Mouse (Mus musculus) megakaryocyte-erythroid progenitor cell, adult 5-6 weeks (primary cell): ENCODE measurements around the gene Rpl41. TPM values are rescaled to one million over a fixed set of nuclear protein-coding genes. Genes with fewer than 3 reads are reported as not detected.
"Not testable (repeated sequence)": the region's sequence is repeated elsewhere in the genome, so short reads cannot be mapped to it uniquely, and the experiment has no call there.

Experiments
- ATAC-seq: replicated peaks from 2 replicates; pipeline ENCODE4 v1.8.0; 2016; ENCODE audit warnings: mild to moderate bottlenecking, inconsistent platforms; ENCODE audit not compliant: severe bottlenecking, poor library complexity, low FRiP score, low TSS enrichment
- total RNA-seq, 2 experiments: library from RNA; stranded (forward) in 1 of 2; stranded (reverse) in 1 of 2; fragments of 200-1000, 215-1000 nt in 1 of 2; fragments of >200 nt in 1 of 2; fragmentation: Nextera tagmentation in 1 of 2; gene quantifications; 2 replicates each; pipeline ENCODE4 v1.2.3; 2014 to 2017

The Rpl41 gene
- total RNA-seq, 2 experiments from 2014 or later: 3,934 to 7,210 TPM

DNA sequence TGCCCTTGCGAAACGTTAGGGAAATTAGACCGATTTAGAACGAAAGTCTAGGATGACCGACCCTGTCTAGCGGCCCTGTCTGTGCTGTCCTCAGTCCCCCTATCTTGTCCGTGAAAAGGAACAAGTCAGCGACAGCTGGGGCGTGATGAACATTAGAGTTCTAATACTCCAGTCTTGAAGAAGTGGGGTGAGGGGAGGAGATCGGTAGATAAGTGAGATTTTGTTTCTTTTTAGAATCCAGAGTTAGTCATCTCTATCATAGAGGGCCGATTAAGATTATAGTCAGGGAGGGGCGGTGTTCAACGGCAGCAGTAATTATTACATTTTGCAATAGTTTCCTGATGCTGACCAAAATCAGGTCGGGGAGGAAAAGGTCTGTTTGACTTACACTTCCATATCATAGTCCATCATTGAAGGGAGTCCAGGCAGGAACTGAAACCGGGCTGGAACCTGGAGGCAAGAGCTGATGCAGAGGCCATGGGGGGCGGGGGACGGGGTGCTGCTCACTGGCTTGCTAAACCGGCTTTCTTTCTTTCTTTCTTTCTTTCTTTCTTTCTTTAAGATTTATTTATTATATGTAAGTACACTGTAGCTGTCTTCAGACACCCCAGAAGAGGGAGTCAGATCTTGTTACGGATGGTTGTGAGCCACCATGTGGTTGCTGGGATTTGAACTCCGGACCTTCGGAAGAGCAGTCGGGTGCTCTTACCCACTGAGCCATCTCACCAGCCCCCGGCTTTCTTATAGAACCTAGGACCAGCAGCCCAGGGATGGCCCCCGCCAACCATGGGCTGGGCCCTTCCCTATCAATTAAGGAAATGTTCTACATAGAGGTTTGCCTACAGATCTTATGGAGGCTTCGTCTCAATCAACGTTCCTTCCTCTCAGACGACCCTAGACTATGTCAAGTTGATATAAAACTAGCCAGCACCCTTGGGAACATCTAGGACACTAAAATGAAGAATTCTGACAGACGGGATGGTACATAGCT lies 22.4 kb downstream of the Rpl41 start:
- no peak for ATAC-seq

DNA sequence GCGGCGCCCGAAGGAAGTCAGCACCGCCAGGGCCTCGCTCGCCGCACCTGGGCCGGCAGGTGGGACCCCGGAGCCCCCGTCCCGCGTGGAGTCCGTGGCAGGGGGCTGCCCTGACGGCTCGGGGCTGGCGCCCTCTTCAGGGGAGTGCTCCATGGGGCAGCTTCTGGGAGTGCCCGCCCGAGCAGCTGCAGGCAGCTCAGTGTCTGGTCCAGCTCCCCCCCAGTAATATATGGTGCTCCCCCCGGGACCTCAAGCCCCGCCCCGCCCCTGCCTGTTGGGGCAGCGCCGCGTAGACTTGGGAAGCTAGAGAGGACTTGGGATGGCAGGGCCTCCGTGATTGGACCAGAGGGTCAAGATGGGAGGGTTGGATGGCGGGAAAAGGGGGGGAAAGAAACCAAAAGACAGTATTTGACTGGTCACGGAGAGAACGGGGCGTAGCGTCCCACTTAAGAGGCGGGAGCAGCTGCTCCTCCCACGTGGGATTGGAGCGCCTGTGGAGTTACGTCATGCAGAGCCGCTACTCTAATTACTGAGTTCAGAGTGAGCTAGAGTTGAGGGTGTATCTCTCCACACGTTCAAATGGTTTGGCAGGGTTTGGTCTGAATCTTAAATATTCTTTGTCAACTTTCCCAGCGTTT lies 23.3 kb downstream of the Rpl41 start, which contains the start of gene Esyt1:
Gene Esyt1, minus strand, starts transcription at position 201 of the 638 bp plus-strand sequence.
- peak; percentile 90 for ATAC-seq

DNA sequence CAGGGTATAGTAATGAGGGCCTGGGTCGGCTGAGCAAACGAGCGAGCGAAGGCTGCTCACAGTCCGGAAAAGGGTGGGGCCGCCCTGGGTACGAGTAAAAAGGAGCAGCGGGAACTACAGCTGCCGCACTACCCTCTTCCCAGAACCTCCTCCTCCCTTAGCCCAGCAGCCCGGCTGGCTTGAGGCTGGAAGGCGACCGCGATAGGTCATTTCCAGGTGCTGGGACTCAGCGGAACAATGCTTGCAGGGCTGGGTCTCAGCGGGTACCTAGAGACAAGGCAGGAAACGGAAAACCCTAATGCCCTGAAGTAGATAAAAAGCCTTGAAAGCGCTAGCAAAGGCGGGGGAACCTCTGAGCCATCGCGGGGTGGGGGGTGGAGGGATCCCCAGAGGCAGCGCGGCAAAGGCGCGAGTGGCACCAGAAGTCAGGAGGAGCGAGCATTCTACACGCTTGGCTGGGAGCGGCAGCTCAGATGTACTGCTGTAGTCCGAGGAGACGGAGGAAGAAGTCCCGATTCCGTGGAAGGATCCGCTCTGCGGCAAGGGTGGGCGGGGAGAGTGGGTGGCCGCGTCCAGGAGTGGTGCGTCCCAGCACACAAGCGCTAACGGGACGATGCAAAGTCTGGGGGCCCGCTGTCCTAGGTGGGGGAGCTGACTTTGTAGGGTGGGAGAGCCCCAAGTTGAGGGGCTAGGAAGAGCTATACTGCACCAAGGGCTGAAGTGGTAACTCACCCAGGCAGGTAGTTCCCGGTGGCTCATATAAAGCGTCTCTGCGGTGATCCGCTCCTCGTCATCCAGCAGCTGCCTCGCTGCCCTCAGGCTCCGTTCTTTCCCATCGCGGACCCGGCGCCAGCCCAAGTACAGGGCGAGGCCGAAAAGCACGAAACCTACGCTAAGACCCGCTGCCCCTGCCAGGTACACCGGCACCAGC lies 24.1 kb downstream of the Rpl41 start:
- peak; percentile 53 for ATAC-seq

DNA sequence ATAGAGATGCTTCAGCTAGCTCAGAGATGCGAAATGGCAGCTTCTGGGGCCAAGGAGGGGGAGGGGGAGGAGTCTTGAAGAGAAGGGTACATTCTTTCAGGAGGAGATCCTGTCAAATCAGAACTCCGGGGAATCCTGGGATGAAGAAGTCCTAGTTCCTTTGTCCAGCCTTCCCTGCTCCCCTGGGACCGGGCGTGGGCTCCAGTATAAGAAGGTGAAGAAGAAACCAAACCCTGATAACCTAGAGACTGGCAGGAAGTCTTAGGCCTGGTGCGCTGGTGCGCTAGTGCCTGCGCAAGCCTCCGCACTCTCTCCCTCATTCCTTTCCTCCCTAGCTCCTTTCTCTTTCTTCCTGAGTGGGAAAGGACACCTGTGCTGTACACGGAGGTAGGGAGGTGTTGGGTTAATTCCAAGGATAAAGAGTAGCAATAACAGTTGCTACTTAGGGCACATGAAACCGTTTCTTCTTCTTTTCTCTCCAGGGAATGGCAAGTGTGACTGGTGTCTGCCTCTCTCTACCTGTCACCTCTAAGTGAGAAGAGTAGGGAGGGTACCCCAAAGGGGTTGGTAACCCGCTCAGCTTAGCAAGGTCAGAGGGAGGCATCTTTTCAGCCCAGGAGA lies 24.9 kb downstream of the Rpl41 start:
- no peak; the same call in 1 of the 2 replicates for ATAC-seq

DNA sequence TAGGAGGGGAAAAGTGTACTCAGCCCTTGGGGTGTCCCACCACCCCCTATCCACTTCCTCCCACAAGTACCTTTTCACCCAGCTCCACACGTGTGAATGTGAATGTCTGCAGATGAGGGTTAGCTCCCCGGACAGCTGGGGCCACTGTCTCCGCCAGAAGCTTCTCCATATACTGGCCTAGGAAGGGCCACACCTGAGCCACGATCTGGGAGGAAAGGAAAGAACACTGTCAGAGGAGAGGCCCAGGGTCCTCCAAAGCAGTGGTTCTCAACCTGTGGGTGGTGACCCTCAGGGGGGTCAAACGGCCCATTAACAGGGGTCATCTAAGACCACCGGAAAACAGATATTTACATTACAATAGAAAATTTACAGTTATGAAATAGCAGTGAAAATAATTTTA lies 26.8 kb downstream of the Rpl41 start:
- ATAC-seq: no peak

DNA sequence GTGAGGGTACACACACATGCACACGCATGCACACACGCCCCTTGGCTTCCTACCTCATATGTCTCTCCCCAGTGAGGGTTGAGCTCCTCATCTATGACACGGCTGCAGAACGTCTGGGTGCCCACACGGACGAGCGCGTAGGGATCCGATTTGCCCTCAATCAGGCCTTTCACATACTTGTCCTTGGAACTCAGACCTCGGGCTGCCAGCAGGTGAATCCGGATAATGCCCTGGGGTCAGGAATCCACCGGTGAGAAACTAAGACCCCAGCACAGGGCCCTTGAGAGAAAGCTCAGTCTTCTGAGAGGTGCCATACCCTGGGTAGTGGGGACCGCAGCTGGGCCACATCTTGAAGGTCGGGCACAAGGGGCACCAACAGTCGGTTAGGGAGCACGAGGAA lies 28.5 kb downstream of the Rpl41 start:
- ATAC-seq: no peak

DNA sequence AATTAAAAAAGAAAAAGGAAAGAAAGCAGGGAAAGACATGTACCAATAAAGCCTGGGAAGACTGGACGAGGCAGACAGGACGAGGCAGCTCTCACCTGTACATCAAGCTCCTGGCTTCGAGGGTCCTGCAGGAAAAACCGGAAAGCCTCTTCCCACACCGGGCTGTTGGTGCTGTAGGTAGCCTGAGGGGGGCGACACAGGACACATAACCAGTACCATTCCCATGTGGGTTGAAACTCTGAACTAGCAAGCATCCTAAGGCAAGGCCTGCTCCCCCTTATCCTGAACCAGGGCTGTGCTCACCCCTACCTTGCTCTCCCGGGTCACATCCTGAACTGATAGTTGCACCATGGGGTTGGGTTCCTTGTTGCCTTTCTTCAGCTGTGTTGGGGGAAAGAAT lies 30.3 kb downstream of the Rpl41 start:
- ATAC-seq: peak; percentile 33; the same call in 1 of the 2 replicates

DNA sequence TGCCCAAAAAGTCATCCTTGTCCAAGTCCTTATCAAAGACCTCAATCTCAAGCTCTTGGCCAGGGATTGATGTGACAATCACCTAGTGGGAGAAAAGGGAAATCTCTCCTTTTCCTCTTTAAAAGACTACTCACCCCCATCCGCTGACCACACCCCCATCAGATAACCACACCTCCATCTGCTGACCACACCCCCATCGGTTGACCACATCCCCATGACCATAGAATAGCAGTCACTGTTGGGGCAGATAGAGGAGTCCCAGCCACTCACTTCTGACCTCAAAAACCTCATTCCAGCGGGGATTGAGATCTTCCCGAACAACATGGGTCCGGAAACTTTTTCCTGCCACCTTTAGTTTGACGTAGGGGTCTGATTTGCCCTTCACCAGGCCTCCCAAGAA lies 32.4 kb downstream of the Rpl41 start:
- ATAC-seq: no peak

DNA sequence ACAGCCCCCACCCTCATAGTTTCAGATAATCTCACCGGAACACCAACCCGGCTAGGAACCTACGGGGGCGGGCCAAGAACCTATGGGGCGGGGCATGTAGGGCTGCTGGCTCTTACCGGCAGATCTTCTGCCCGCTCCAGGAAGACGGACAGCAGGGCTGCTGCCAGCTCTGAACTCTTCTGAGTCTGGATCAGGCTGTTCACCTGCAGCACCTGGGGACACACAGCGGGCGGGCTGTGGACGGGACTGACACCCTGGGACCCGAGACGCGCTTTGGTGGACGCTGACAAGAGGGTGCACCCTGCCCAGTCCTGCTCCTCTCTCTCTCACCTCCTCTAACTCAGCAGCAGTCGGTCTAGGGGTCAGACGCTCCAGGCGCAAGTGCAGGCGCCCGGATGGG lies 33.1 kb downstream of the Rpl41 start:
- no peak for ATAC-seq

DNA sequence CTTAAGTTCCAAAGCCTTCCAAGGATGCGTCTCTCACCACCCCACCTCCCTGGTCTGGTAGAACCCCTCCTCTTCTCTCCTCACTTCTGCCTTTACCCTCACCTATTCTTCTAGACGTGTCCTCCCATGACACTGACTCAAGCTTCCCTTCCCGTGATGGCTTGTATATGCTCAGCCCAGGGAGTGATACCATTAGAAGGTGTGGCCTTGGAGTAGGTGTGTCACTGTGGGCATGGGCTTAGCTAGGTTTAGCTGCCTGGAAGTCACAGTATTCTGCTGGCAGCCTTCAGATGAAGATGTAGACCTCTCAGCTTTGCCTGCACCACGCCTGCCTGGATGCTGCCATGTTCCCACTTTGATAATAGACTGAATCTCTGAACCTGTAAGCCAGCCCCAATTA lies 34.1 kb downstream of the Rpl41 start:
- ATAC-seq: no peak

DNA sequence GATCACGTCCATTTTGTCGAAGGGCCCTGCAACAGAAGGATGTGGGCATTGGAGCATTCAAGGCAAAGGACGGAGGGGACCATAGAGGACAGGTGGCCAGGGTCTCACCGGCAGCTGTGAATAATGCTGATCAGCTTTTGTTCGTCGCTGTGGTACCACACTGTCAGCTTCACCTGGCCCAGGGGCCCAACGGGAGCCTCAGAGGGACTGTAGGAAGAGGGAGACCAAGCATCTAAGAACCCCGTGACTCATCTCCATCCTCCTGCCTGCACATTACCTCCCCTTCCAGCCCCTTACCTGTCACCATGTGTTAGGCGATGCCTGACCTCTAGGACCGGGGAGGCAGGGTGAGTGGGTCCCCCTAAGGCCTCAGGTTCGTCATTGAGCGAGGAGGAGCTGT lies 37.3 kb downstream of the Rpl41 start:
- ATAC-seq: no peak

DNA sequence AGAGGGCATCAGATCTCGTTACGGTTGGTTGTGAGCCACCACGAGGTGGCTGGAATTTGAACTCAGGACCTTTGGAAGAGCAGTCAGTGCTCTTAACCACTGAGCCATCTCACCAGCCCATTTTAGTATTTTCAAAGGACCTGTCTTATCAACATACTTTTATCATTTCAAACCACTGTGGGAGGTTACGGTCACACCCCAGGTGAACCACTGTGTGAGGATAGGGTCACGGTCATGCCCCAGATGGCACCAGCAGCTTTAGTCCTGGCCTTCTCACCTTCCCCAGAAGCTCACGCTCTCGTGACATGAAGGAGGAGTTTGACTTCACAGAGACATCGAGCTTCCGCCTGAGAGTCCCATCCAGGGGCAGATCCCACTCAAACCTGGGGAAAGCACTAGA lies 37.9 kb downstream of the Rpl41 start:
- 0 out of 2 replicates have a peak, but pooled peaks have one; percentile 51 for ATAC-seq

DNA sequence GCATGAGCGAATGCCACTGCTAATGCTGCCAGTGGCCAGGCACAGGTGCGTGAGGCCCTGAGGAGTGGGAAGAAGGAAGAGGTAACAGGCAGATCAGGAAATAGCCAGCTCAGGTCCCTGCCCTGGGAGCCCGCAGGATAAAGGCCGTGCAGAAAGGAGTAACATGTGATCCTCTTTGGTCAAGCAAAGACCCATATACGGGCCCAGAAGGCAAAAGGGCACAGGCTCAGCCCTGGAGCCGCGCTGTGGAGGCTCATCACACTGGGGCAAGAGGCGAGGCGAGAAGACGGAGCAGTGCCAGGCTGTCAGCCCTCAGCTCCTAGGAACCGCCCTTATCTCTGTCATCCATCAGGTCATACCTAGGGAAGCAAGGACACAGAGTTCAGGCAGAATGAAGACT lies 38.8 kb downstream of the Rpl41 start:
- 0 out of 2 replicates have a peak, but pooled peaks have one; percentile 36 for ATAC-seq

DNA sequence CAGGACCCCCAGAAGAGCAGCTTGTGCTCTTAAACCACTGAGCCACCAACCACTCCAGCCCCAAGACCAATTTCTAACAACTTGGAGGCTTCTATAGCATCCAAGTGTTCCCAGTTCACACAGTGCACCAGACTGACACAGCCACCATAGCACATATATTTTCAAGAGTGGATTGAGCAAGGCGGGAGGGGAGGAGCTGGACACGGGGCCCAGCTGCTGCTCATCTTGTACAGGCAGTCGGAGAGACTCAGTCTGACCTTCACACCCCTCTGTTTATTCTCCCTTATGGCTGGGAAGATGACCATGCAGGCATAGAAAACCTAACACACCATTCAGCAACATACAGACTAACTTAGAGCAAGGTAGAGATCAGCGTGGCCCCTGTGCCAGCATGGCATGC lies 39.3 kb downstream of the Rpl41 start:
- ATAC-seq: no peak

DNA sequence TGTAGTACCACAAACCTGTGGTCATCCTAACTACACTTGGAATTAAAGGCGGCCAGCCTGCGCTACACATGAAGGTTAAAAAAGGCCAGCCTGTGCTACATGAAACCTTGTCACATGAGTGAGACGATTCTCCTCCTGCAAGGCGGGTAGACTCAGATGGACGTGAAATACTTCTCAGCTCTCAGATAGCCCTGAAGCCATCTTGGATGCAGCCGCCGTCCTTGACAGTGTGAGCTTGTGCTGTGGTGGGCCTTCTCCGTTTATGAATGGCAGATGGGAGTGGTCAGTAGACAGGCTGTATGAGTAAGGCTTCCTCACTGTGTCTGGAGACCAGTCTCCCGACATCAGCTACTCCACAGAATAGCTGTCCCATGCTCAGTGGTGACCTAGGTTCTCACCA lies 39.9 kb downstream of the Rpl41 start:
- no peak for ATAC-seq

DNA sequence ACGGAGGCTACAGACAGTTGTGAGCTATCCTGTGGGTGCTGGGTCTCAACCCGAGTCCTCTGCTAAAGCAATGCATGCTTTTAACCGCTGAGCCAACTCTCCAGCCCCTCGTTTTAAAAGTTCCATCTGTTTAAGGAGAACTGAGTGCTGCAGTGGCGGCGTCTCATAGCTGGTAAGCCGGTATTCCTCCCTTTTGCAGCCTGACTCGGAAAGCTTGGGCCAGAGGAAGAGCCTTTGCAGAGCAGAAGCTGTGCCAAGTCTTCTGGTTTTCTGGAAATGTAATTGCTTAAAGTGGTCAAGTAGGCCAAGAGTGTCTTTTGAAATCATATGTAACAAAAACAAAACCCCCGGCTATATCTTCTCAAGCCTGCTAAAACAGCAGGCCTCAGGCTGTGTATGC lies 40.8 kb downstream of the Rpl41 start:
- no peak for ATAC-seq

DNA sequence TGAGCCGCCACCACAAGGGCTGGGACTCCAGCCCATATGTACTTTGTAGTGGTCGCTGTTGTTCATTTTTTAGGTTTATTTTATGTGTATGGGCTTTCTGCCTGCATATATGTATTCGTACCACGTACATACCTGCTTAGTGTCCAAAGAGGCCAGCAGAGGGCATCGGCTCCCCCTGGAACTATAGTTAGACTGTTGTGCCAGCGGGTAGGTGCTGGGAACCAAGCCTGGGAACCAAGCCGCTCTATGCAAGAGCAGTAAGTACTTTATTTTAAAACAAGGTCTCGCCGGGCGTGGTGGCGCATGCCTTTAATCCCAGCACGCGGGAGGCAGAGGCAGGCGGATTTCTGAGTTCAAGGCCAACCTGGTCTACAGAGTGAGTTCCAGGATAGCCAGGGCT lies 43.1 kb downstream of the Rpl41 start:
- ATAC-seq: no peak

DNA sequence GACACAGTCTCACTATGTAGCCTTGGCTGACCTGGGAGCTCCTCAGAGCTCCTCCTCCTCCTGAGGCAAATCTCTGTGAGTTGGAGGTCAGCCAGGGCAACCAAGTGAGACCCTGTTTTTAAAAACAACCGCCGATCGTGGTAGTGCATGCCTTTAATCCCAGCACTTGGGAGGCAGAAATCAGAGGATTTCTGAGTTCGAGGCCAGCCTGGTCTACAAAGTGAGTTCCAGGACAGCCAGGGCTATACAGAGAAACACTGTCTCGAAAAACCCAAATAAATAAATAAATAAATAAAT lies 43.8 kb downstream of the Rpl41 start:
- ATAC-seq: not testable (repeated sequence)

DNA sequence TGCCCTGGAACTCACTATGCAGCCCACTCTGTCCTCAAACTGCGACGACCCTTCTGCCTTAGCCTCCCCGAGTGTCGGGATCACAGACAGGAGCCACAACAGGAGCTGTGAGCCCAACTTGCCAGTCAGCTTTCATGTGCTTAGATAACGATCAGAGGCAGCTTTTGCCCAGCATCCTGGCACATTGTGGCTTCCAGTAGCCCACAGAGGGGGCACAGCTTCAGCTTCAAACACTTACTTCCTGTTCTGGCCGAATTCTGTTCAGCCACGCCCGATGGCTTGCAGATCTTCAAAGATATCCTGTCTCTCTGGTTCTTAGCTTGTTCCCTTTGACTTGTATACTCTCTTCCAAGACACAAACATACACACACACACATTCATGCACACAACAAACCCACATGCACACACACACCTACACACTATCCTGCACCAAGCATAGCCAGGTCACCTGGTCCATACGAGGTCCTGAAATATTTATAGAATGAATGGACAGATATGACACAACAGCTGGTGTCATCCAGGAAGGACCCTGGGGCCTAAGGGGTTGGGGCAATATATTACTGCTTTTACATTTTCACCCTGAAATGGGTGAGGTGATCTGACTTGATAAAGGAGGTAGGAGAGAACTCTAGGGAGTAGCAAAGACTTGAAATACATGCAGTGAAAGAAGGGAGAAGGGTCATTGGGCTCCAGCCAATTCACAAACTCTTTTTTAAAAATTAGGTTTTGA lies 44.3 kb downstream of the Rpl41 start:
- ATAC-seq: peak; percentile 53
